Mouse (Mus musculus) layer of hippocampus, adult 9-10 months (tissue): ENCODE results near the gene Foxp1.

Source experiments
- DNase-seq: peaks from one replicate; pipeline ENCODE4 v3.0.0; 2022; ENCODE audit warnings: low spot score

Foxp1 gene

GRCm38 (mm10) chr6:99484197-99484725 lies 38.3 kb downstream of the Foxp1 start:
- no peak for DNase-seq

GRCm38 (mm10) chr6:99483556-99483955 lies 39.0 kb downstream of the Foxp1 start:
- DNase-seq = no peak

GRCm38 (mm10) chr6:99481568-99481967 lies 41.0 kb downstream of the Foxp1 start:
- DNase-seq = no peak

DNA sequence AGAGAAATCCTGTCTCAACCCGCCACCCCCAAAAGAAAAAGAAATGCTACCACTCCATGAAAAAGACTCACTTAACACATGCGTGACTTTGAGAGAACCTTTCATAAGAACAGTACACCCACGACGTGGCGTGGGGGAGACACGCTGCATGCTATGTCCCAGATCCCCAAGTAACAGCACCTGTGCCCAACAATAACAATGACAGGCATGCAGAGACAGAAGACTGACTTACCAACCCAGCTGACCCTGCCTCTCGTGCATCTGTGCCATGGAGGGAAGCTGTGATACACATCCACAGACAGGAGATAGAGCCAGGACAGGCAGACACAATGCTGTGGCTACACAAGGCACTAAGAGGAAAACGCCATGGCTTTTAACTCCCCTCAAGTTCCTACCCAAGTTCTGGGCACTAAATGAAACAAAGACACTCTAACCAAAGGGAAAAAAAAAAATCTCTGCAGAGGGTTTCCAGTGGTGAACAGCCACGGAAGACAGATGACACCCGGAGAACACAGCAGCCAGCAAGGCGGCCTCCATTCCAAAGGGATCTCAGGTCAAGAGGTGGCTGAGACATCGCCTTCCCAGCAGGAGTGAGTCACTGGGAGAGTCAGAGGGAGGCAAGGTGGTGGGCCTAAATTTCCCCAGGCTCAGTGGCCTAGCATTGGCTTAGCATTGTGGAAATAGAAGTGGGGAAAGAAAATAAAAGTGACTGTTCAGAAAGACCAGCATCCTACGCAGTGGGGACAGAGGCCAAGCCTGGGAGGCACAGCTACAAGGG lies 43.5 kb downstream of the Foxp1 start:
- no peak for DNase-seq

DNA sequence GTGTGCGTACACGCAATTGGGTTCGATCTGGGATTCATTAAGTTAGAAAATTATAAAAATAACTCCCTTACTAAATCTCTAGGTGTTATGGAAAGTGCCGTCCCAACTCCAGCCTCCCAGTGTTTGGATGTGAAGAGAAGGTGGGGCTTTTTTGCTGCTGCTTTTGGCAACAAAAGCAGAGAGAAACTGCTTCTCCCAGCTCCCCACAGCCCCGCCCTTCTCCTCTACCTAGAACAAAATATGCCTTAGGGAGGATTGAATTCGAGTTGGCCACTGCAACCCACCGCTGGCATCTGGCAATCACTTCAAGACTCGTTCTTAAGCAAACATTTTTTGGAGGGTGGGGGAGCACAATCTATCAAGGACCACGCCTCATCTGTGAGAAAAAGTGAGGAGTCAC lies 47.5 kb downstream of the Foxp1 start:
- no peak for DNase-seq

- DNase-seq = no peak
These were observed 51.6 kb downstream of the Foxp1 start for GRCm38 (mm10) chr6:99470906-99471305.

GRCm38 (mm10) chr6:99469134-99469834 lies 53.2 kb downstream of the Foxp1 start:
- no peak for DNase-seq

DNA sequence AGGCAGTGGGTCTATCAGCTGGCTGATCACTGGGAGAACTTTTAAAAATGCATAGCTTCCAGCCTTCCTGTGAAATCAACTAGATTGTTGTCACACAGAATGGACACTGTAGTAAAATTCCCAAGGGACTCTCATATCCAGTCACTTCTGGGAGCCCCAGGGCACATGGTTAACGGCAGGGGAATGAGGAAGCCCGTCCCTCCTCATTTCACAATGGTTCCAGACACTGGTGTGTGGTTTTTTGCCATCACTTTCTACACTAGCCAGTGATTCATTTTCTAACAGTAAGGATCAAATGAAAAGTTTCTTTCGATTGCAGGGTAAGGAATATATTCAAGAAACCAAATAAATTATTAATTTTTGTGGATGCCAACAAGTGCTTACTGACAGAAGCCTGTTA lies 54.7 kb downstream of the Foxp1 start:
- no peak for DNase-seq

DNA sequence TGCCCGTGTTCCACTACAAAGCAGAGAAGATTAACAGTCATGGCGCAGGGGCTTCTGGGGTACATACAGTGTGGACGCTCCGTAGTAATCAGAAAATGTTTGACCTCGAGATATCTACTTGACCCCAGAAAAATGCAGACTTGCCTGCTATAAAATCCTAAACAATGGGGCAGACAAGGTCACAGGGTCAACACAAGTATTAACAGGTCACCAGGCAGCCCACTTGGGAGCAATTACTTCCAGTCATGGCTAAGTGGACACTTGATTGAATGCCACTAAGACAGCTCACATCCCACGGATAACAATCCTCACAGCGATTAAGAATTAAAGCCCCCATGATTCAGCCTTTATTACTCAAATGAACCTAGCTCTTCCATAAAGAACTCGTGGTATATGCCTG lies 55.4 kb downstream of the Foxp1 start:
- no peak for DNase-seq

GRCm38 (mm10) chr6:99466354-99466753 lies 56.2 kb downstream of the Foxp1 start:
- no peak for DNase-seq

- DNase-seq = no peak
These were observed 58.1 kb downstream of the Foxp1 start for GRCm38 (mm10) chr6:99464449-99464848.

GRCm38 (mm10) chr6:99463906-99464305 lies 58.6 kb downstream of the Foxp1 start:
- no peak for DNase-seq

DNA sequence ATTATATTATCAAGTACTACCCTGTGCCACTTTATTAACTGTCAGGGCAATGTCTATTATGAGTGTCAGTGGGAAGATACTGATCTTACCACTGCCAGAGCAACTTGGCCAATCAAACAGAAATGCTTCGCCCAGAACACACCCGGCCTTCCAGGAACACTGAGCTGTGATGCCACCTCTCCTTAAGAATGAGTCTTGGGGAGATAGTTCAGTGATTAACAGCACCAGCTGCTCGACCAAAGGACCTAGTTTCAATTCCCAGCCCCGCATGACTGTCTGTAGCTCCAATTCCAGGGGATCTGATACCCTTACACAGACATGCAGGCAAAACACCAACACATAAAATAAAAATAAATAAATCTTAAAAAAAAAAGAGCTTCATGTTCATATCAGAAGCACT lies 63.7 kb downstream of the Foxp1 start:
- no peak for DNase-seq

DNA sequence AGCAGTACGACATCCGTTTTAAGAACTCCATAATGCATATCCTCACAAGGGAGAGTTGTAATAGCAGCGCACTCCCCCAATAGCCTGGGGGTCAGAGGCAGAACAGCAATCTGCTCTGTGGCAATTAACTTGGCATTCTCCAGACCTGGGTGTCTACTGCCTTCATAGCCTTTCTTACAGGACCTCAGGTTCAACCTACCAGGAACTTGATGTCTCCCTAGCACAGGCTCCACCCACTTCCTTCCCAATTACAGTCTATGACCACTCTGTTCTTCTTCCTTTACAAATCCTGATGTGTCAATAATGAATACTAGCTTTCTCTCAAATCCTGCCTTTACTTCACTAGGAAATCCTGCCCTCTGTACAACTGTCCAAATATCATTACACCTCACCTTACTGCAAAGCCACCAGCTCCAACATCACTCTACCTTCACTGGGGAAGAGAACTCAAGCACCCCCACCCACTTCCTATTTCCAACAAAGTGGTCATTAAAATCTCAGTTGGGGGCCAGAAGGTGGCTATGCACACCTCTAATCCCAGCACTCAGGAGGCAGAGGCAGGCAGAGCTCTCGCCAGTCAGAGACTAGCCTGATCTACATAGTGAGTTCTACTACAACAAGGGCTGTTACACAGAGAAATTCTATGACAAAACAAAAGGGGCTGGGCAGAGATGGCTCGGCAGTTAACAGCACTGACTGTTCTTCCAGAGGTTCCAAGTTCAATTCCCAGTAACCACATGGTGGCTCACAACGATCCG lies 68.6 kb downstream of the Foxp1 start:
- no peak for DNase-seq

DNA sequence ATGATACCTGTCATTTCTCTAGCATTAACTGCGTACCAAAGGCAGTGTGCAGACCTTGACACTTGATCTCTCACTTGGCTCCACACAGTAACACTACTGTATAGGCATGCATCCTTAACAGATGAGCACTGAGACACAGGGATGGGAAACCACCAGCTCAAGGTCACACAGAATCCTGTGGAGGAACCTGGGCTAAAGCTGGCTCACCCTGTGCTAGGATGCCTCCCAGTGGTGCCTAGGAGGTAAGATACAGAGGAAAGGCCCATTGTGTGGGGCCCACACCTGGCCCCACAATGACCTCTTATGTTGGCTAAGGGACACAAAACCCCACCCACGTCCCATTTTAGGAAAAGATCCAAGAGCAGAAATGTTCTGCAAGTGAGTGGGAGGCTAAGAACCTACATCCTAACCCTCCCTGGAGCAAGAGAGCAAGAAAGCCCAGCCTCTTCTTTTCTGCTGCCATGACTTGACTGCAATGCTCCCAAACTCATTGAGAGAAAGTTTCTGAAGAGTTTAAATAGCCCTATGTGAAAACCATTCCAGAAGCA lies 69.8 kb downstream of the Foxp1 start:
- no peak for DNase-seq

GRCm38 (mm10) chr6:99451479-99451878 lies 71.0 kb downstream of the Foxp1 start:
- DNase-seq = no peak

- DNase-seq = no peak
These were observed 75.1 kb downstream of the Foxp1 start for GRCm38 (mm10) chr6:99447447-99447846.

DNA sequence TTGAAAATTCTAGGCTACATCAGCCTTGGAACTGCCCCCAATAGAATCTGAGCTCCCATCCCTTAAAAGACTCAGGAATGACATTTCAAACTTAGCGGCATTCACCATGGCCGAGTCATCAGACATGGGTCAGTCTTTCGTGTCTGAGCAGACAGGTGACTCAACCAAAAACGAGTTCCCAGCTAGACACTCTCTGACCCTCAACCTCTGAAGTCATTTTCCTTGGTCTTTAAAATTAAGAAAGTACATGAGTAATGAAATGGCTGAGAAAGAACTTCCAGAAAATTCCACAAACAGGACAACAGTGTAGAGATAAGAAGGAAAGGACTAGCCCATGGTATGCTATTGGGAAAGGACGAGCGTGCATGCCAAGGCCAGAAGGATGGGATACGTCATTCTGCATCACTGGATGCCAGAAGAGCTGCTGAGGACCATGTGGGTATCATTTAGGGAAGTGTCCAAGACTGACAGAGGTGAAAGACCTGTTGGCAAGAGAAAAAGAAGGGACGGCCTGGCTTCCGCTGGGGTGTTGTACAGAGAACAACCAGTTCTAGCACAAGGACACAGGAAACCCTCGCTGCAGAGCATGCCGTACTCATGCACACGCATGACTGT lies 75.6 kb downstream of the Foxp1 start:
- no peak for DNase-seq

- DNase-seq = no peak
These were observed 79.1 kb downstream of the Foxp1 start for GRCm38 (mm10) chr6:99443460-99443859.

- DNase-seq = no peak
These were observed 81.4 kb downstream of the Foxp1 start for GRCm38 (mm10) chr6:99441100-99441499.

DNA sequence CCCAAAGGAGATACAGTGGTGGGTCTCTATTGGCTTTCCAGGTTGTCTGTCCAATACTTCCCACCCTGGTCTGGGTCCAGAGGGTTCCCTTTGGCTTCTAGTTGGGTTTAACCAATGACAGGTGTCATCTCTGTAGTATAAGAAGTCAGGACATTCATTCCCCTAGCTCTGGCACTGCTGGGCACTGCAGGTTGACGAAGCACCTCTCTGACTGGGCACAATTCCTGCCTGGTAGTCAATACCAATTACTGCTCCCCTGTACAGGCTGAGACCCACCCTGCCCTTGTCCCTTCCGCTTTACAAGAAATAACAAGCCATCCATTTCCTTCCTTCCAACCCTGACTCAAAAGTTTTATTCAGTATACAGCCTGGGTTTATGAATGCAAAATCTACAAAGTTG lies 81.9 kb downstream of the Foxp1 start:
- no peak for DNase-seq

GRCm38 (mm10) chr6:99439878-99440361 lies 82.6 kb downstream of the Foxp1 start:
- DNase-seq = no peak
